Mouse (Mus musculus): ENCODE results near the gene Sgsm2. TPM values are rescaled to one million over a fixed set of nuclear protein-coding genes. Genes with fewer than 3 reads are reported as not detected.
"Not testable (repeated sequence)": the region's sequence is repeated elsewhere in the genome, so short reads cannot be mapped to it uniquely, and the experiment has no call there.

Gene Sgsm2
- polyA plus RNA-seq, 1 experiment, result 29.0 TPM

GRCm38 (mm10) chr11:74822746-74823440 lies 74.0 kb downstream of the Sgsm2 start:
- TF ChIP-seq POLR2A (IDR thresholded peaks at IDR 0.05; ENCODE audit: borderline replicate concordance, insufficient read depth, low read length), result no peak
- TF ChIP-seq CTCF (IDR thresholded peaks at IDR 0.05; ENCODE audit: borderline replicate concordance, insufficient read depth, low read depth, low read length), result no peak
- 66% methylated on average over 7 of the region's 7 CpGs for WGBS
- Histone ChIP-seq H3K4me3 (replicated peaks; ENCODE audit: insufficient read depth, low read depth, low read length) (no peak overlapping the region), H3K27ac (ENCODE audit: insufficient read depth, low read length) (no peak overlapping the region), H3K4me1 (ENCODE audit: control insufficient read depth, insufficient read depth, low read length) (no peaks in the 10 kb centered on the region), H3K27me3 (ENCODE audit: control insufficient read depth, insufficient read depth, low read length) (no peaks in the 10 kb centered on the region)
- DNase-seq, result no peak

DNA sequence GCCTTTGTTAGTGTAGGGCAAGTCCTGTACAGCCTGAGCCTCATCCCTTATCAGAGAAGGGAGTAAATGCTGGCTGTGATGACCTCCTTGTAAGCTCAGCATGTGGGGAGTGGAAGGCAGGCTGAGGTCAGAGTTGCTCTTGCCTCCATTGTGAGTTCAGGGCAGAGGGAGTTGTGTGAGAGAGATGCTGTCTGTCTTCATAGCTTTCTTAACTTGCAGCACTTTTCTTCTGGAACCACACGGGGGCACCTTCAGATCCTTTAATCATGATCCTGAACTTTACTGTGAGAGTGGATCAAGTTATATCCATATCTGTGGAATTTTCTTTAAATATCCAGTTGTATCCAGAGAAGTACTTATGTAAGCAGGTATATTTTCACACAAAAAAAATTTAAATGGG lies 75.4 kb downstream of the Sgsm2 start:
- Histone ChIP-seq H3K4me1 (ENCODE audit: control insufficient read depth, insufficient read depth, low read length) (no peaks in the 10 kb centered on the region), H3K27me3 (ENCODE audit: control insufficient read depth, insufficient read depth, low read length) (no peaks in the 10 kb centered on the region), H3K27ac (ENCODE audit: insufficient read depth, low read length) (no peak overlapping the region), H3K4me3 (replicated peaks; ENCODE audit: insufficient read depth, low read depth, low read length) (no peak overlapping the region)
- WGBS, result 29% methylated on average over 1 of the region's 1 CpGs
- DNase-seq, result peak in 1 of 2 experiments; percentile 26
- TF ChIP-seq POLR2A (IDR thresholded peaks at IDR 0.05; ENCODE audit: borderline replicate concordance, insufficient read depth, low read length) (no peak), CTCF (IDR thresholded peaks at IDR 0.05; ENCODE audit: borderline replicate concordance, insufficient read depth, low read depth, low read length) (no peak)

DNA sequence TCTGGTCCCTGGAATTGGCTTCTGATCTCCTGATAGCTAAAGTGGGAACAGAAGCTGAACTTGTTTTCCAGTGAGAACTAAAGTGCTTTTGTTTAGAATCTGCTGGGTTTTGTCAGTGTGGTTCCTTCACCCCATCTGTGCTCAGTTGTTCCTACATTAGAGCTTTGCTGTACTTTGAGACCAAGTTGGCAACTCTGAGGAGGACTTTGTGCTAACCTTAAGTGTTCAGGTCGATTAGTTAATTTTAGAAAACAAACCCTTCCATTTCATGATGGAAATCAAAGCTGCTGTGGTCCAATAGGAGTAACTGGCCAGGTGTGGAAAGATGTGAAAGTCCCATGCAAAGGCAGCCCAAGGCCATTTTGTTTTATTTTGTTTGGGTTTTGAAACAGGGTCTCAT lies 75.9 kb downstream of the Sgsm2 start:
- 65% methylated on average over 1 of the region's 1 CpGs for WGBS
- H3K4me3 ChIP-seq (replicated peaks; ENCODE audit: insufficient read depth, low read depth, low read length), result no peak overlapping the region
- H3K4me1 ChIP-seq (ENCODE audit: control insufficient read depth, insufficient read depth, low read length), result no peaks in the 10 kb centered on the region
- no peak for DNase-seq
- TF ChIP-seq CTCF (IDR thresholded peaks at IDR 0.05; ENCODE audit: borderline replicate concordance, insufficient read depth, low read depth, low read length), result no peak
- TF ChIP-seq POLR2A (IDR thresholded peaks at IDR 0.05; ENCODE audit: borderline replicate concordance, insufficient read depth, low read length), result no peak
- H3K27me3 ChIP-seq (ENCODE audit: control insufficient read depth, insufficient read depth, low read length), result no peaks in the 10 kb centered on the region
- no peak overlapping the region for H3K27ac ChIP-seq (ENCODE audit: insufficient read depth, low read length)

DNA sequence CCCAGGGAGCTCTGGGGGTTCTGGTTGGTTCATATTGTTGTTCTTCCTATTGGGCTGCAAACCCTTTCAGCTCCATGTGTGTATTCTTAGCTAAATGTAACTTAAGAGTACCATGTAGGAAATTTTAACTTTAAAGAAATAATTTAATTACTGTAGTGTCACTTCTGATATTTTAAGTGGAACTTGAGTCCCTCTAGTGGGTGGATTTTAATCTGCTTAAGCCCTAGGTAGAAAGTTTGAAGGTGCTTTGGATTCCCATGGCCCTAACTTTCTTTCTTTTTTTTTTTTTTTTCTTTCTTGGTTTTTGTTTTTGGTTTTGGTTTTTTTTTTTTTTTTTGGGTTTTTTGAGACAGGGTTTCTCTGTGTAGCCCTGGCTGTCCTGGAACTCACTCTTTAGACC lies 81.1 kb downstream of the Sgsm2 start:
- no peaks in the 10 kb centered on the region for H3K27me3 ChIP-seq (ENCODE audit: control insufficient read depth, insufficient read depth, low read length)
- no peaks in the 10 kb centered on the region for H3K4me1 ChIP-seq (ENCODE audit: control insufficient read depth, insufficient read depth, low read length)
- H3K27ac ChIP-seq (ENCODE audit: insufficient read depth, low read length), result no peak overlapping the region
- TF ChIP-seq CTCF (IDR thresholded peaks at IDR 0.05; ENCODE audit: borderline replicate concordance, insufficient read depth, low read depth, low read length) (no peak), POLR2A (IDR thresholded peaks at IDR 0.05; ENCODE audit: borderline replicate concordance, insufficient read depth, low read length) (no peak)
- no peak for DNase-seq
- no peak overlapping the region for H3K4me3 ChIP-seq (replicated peaks; ENCODE audit: insufficient read depth, low read depth, low read length)

GRCm38 (mm10) chr11:74811538-74811937 lies 85.3 kb downstream of the Sgsm2 start:
- no peak for DNase-seq
- no peak overlapping the region for H3K27ac ChIP-seq (ENCODE audit: insufficient read depth, low read length)
- H3K27me3 ChIP-seq (ENCODE audit: control insufficient read depth, insufficient read depth, low read length), result no peaks in the 10 kb centered on the region
- H3K4me3 ChIP-seq (replicated peaks; ENCODE audit: insufficient read depth, low read depth, low read length), result no peak overlapping the region
- TF ChIP-seq CTCF (IDR thresholded peaks at IDR 0.05; ENCODE audit: borderline replicate concordance, insufficient read depth, low read depth, low read length) (no peak), POLR2A (IDR thresholded peaks at IDR 0.05; ENCODE audit: borderline replicate concordance, insufficient read depth, low read length) (no peak)
- WGBS, result 71% methylated on average over 5 of the region's 5 CpGs
- no peaks in the 10 kb centered on the region for H3K4me1 ChIP-seq (ENCODE audit: control insufficient read depth, insufficient read depth, low read length)

GRCm38 (mm10) chr11:74811027-74811426 lies 85.8 kb downstream of the Sgsm2 start:
- 84% methylated on average over 3 of the region's 3 CpGs for WGBS
- H3K27me3 ChIP-seq (ENCODE audit: control insufficient read depth, insufficient read depth, low read length); H3K4me1 ChIP-seq (ENCODE audit: control insufficient read depth, insufficient read depth, low read length); DNase-seq; H3K27ac ChIP-seq (ENCODE audit: insufficient read depth, low read length); H3K4me3 ChIP-seq (replicated peaks; ENCODE audit: insufficient read depth, low read depth, low read length): not testable (repeated sequence)

GRCm38 (mm10) chr11:74810134-74810533 lies 86.7 kb downstream of the Sgsm2 start:
- no peak for TF ChIP-seq POLR2A (IDR thresholded peaks at IDR 0.05; ENCODE audit: borderline replicate concordance, insufficient read depth, low read length)
- TF ChIP-seq CTCF (IDR thresholded peaks at IDR 0.05; ENCODE audit: borderline replicate concordance, insufficient read depth, low read depth, low read length), result no peak
- H3K27me3 ChIP-seq (ENCODE audit: control insufficient read depth, insufficient read depth, low read length), result no peaks in the 10 kb centered on the region
- no peaks in the 10 kb centered on the region for H3K4me1 ChIP-seq (ENCODE audit: control insufficient read depth, insufficient read depth, low read length)
- no peak overlapping the region for H3K4me3 ChIP-seq (replicated peaks; ENCODE audit: insufficient read depth, low read depth, low read length)
- H3K27ac ChIP-seq (ENCODE audit: insufficient read depth, low read length), result no peak overlapping the region
- DNase-seq, result no peak

GRCm38 (mm10) chr11:74808251-74808853 lies 88.5 kb downstream of the Sgsm2 start:
- H3K27ac ChIP-seq (ENCODE audit: insufficient read depth, low read length), result no peak overlapping the region
- TF ChIP-seq POLR2A (IDR thresholded peaks at IDR 0.05; ENCODE audit: borderline replicate concordance, insufficient read depth, low read length) (no peak), CTCF (IDR thresholded peaks at IDR 0.05; ENCODE audit: borderline replicate concordance, insufficient read depth, low read depth, low read length) (no peak)
- H3K4me3 ChIP-seq (replicated peaks; ENCODE audit: insufficient read depth, low read depth, low read length), result no peak overlapping the region
- no peaks in the 10 kb centered on the region for H3K4me1 ChIP-seq (ENCODE audit: control insufficient read depth, insufficient read depth, low read length)
- H3K27me3 ChIP-seq (ENCODE audit: control insufficient read depth, insufficient read depth, low read length), result no peaks in the 10 kb centered on the region
- no peak for DNase-seq
- WGBS, result 92% methylated on average over 6 of the region's 6 CpGs
